Mouse (Mus musculus) cerebellum, adult 2 months (tissue): Measurements from ENCODE around the gene Il12a. TPM values are rescaled to one million over a fixed set of nuclear protein-coding genes. Genes with fewer than 3 reads are reported as not detected.
A peak's percentile ranks its signal among the peaks of the same experiment; 100 is the strongest.

Experiments used
- DNase-seq, 2 experiments: peaks; one replicate each; pipeline ENCODE4 v3.0.0; 2021
- H3K27ac ChIP-seq: fragments of 200-500 bp; 2 replicates; pipeline ENCODE4 v1.5.1; 2012; ENCODE audit warnings: low read length, control low read depth, inconsistent platforms; ENCODE audit not compliant: insufficient read depth
- H3K27me3 ChIP-seq: fragments of 200-500 bp; 2 replicates; pipeline ENCODE4 v1.6.1; 2012; ENCODE audit warnings: inconsistent platforms, mild to moderate bottlenecking, low read length, moderate library complexity; ENCODE audit not compliant: control insufficient read depth, insufficient read depth
- H3K4me1 ChIP-seq: fragments of 200-500 bp; 2 replicates; pipeline ENCODE4 v1.6.1; 2011; ENCODE audit warnings: low read length; ENCODE audit not compliant: control insufficient read depth, insufficient read depth
- H3K4me3 ChIP-seq: fragments of 200-500 bp; replicated peaks from 2 replicates; pipeline ENCODE3; 2011; ENCODE audit warnings: mild to moderate bottlenecking, low read depth, low read length, control low read depth; ENCODE audit not compliant: insufficient read depth
- CTCF ChIP-seq: fragments of 200-500 bp; IDR thresholded peaks from 2 replicates; pipeline ENCODE4 v1.5.1; 2011; ENCODE audit warnings: low read depth, mild to moderate bottlenecking, control low read depth, low read length, moderate library complexity, borderline replicate concordance; ENCODE audit not compliant: insufficient read depth
- POLR2A ChIP-seq: fragments of 200-500 bp; IDR thresholded peaks from 2 replicates; pipeline ENCODE4 v1.6.1; 2011; ENCODE audit warnings: low read length, control low read depth, borderline replicate concordance; ENCODE audit not compliant: insufficient read depth
- WGBS: fragments of 180-500 bp; shearing (Covaris S2); methylation state at CpG from one replicate; pipeline ENCODE4 v1.1.7; 2018; 5-methylcytosine and 5-hydroxymethylcytosine counted together
- polyA plus RNA-seq: library from polyadenylated mRNA; depleted of rRNA; stranded (reverse); fragments of >200 nt; gene quantifications from 2 replicates; pipeline ENCODE4 v1.2.3, GENCODE M21; 2012

The Il12a gene
- polyA plus RNA-seq, 1 experiment: 1.1 TPM

DNA sequence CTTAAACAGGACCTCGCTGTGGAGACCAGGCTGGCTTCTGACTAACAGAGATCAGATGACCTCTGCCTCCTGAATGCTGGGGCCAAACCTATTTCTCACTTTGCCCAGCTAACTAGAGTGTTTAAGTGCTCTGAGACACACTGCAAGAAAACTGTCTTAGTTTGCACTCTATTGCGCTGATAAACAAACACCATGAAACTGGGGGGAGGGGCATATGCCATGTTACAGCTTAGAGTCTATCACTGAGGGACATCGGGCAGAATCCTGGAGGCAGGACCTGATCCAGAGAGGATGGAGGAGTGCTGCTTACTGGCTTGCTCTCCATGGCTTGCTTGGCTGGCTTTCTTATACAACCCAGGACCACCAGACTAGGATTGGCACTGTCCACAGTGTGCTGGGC, 8.2 kb downstream of the Il12a start:
- TF ChIP-seq CTCF: no peak
- no peak for TF ChIP-seq POLR2A
- peaks cover 3% of the 10 kb centered on the region; the same call in 1 of the 2 replicates for H3K4me1 ChIP-seq
- 93% methylated on average over 3 of the region's 3 CpGs for WGBS
- H3K4me3 ChIP-seq: no peak overlapping the region
- no peak for DNase-seq
- H3K27ac ChIP-seq: no peak overlapping the region
- H3K27me3 ChIP-seq: no peaks in the 10 kb centered on the region

GRCm38 (mm10) chr3:68700091-68700490, 9.6 kb downstream of the Il12a start:
- DNase-seq: no peak
- Histone ChIP-seq H3K27me3 (no peaks in the 10 kb centered on the region), H3K27ac (no peak overlapping the region), H3K4me1 (no peaks in the 10 kb centered on the region), H3K4me3 (no peak overlapping the region)
- TF ChIP-seq CTCF (no peak), POLR2A (no peak)
- WGBS: 78% methylated on average over 4 of the region's 4 CpGs

- TF ChIP-seq POLR2A: no peak
- TF ChIP-seq CTCF: no peak
- Histone ChIP-seq H3K4me1 (no peaks in the 10 kb centered on the region), H3K27me3 (no peaks in the 10 kb centered on the region), H3K4me3 (no peak overlapping the region), H3K27ac (no peak overlapping the region)
- 89% methylated on average over 10 of the region's 10 CpGs for WGBS
- DNase-seq: no peak
Observed at GRCm38 (mm10) chr3:68706307-68706706, 15.9 kb downstream of the Il12a start.

DNA sequence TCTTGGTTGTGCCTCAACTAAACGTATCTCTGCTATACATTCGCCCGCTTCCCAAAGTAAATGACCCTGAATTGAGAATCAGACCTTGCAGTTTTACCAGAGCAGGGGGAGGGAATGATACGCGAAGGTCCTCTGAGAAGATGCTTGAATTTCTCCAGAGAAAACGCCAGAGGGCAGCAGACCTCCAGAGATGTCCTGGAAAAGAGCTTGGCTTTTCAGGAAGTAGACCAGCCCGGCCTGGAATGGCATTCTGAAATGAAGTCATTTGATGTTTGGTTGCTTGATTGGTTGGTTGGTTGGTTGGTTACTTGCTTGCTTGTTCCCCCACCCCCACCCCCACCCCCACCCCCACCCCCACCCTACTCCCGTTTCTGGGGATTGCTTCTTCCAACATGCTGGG, 17.8 kb downstream of the Il12a start:
- Histone ChIP-seq H3K4me3 (no peak overlapping the region), H3K4me1 (no peaks in the 10 kb centered on the region), H3K27ac (no peak overlapping the region), H3K27me3 (no peaks in the 10 kb centered on the region)
- WGBS: 36% methylated on average over 8 of the region's 8 CpGs
- DNase-seq: peak; percentile 36 to 38
- no peak for TF ChIP-seq POLR2A
- peak; percentile 58 for TF ChIP-seq CTCF

- peak; percentile 64 to 71 for DNase-seq
- Histone ChIP-seq H3K27me3 (no peaks in the 10 kb centered on the region), H3K4me1 (no peaks in the 10 kb centered on the region), H3K27ac (no peak overlapping the region), H3K4me3 (no peak overlapping the region)
- TF ChIP-seq CTCF (peak; percentile 86), POLR2A (no peak)
- 64% methylated on average over 9 of the region's 9 CpGs for WGBS
Observed at GRCm38 (mm10) chr3:68709198-68709797, 18.9 kb downstream of the Il12a start.

DNA sequence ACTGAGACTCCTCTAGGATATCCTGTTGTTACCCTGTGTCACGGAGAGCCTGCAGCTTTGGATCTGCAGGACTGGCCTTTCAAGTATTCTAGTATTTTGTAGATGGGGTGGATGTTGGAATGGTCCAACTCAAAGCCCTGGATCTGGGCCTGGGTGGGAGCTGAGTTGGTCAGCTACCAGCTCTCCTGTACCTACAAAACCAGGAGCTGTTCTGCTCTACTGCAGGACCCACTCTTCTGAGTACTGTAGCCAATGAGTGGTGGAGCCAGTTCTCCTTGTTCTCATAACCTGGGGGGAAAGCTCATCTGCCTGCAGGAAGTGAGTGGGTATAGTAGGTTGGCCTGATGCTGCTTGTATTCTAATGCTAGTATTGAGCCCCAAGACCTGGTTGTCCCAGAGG, 20.0 kb downstream of the Il12a start:
- Histone ChIP-seq H3K27me3 (no peaks in the 10 kb centered on the region), H3K4me3 (no peak overlapping the region), H3K4me1 (no peaks in the 10 kb centered on the region), H3K27ac (no peak overlapping the region)
- TF ChIP-seq POLR2A (no peak), CTCF (no peak)
- DNase-seq: no peak
- WGBS: 91% methylated on average over 1 of the region's 1 CpGs

GRCm38 (mm10) chr3:68711510-68711909, 21.1 kb downstream of the Il12a start:
- Histone ChIP-seq H3K27me3 (no peaks in the 10 kb centered on the region), H3K4me1 (no peaks in the 10 kb centered on the region), H3K27ac (no peak overlapping the region), H3K4me3 (no peak overlapping the region)
- TF ChIP-seq POLR2A: no peak
- no peak for DNase-seq
- WGBS: 91% methylated on average over 5 of the region's 5 CpGs

DNA sequence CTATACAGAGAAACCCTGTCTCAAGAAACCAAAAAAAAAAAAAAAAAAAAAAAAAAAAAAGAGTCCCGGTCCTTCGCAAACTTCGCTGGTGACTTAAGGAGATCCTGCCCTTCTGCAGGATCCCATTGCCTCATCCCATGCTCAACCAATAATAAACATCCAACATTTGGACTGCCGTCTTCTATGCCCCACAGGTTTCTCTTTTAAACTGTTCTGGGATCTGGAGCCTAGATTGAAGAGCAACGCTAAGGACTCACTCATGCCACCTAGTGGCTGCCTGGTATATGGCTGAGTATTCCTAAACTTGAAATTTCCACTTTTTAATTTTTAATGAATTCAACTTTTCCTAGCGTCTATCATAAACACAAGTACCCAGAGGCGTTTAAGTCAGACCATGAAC, 23.1 kb downstream of the Il12a start:
- TF ChIP-seq CTCF: peak; percentile 57; the same call in 1 of the 2 replicates
- TF ChIP-seq POLR2A: no peak
- DNase-seq: peak; percentile 35 to 42
- Histone ChIP-seq H3K4me1 (no peaks in the 10 kb centered on the region), H3K4me3 (no peak overlapping the region), H3K27me3 (no peaks in the 10 kb centered on the region), H3K27ac (no peak overlapping the region)
- 10% methylated on average over 7 of the region's 7 CpGs for WGBS
